Mouse (Mus musculus): Measurements from ENCODE around the gene Pot1a. TPM values are rescaled to one million over a fixed set of nuclear protein-coding genes. Genes with fewer than 3 reads are reported as not detected.

The Pot1a gene
- 22.5 and 23.8 TPM in 2 replicates for polyA plus RNA-seq (2015; fragmentation: Nextera tagmentation; extraction: Ambion mirVana)

GRCm38 (mm10) chr6:25808806-25809495 is at the start of gene Pot1a:
Gene Pot1a (minus strand): TSS chr6:25809246.
- H3K36me3 ChIP-seq = no peaks in the 10 kb centered on the region
- ATAC-seq = peak; percentile 100
- WGBS = under 1% methylated on average over 34 of the region's 34 CpGs
- H3K4me1 ChIP-seq (replicated peaks) = 0 out of 2 replicates have a peak, but pooled peaks cover 2% of the 10 kb centered on the region
- peak within 1 kb of the TSS; percentile 63 for H3K4me2 ChIP-seq (replicated peaks)
- peak within 1 kb of the TSS; percentile 64 for H3K27ac ChIP-seq
- peak within 1 kb of the TSS; percentile 57 for H3K9ac ChIP-seq
- no peaks in the 10 kb centered on the region for H3K9me3 ChIP-seq
- peak within 1 kb of the TSS; percentile 51 for H3K4me3 ChIP-seq (replicated peaks)
- no peaks in the 10 kb centered on the region for H3K27me3 ChIP-seq (replicated peaks)

- Histone ChIP-seq H3K4me1 (replicated peaks) (no peaks in the 10 kb centered on the region), H3K27ac (no peak overlapping the region), H3K9me3 (no peaks in the 10 kb centered on the region), H3K36me3 (no peaks in the 10 kb centered on the region), H3K9ac (no peak overlapping the region), H3K27me3 (replicated peaks) (no peaks in the 10 kb centered on the region), H3K4me2 (replicated peaks) (no peak overlapping the region), H3K4me3 (replicated peaks) (no peak overlapping the region)
- WGBS = 57% methylated on average over 2 of the region's 2 CpGs
- no peak for ATAC-seq
Measured at GRCm38 (mm10) chr6:25836261-25836660, 27.2 kb upstream of the Pot1a start.

GRCm38 (mm10) chr6:25806021-25806420 is 3.0 kb downstream of the Pot1a start:
- H3K9me3 ChIP-seq = no peaks in the 10 kb centered on the region
- no peak overlapping the region for H3K4me3 ChIP-seq (replicated peaks)
- 85% methylated on average over 3 of the region's 3 CpGs for WGBS
- no peak overlapping the region for H3K9ac ChIP-seq
- no peak overlapping the region for H3K27ac ChIP-seq
- H3K4me1 ChIP-seq (replicated peaks) = 0 out of 2 replicates have a peak, but pooled peaks cover 2% of the 10 kb centered on the region
- H3K4me2 ChIP-seq (replicated peaks) = no peak overlapping the region
- H3K36me3 ChIP-seq = no peaks in the 10 kb centered on the region
- no peak for ATAC-seq
- H3K27me3 ChIP-seq (replicated peaks) = no peaks in the 10 kb centered on the region

- no peaks in the 10 kb centered on the region for H3K27me3 ChIP-seq (replicated peaks)
- no peak overlapping the region for H3K4me2 ChIP-seq (replicated peaks)
- H3K4me3 ChIP-seq (replicated peaks) = no peak overlapping the region
- no peak for ATAC-seq
- H3K36me3 ChIP-seq = no peaks in the 10 kb centered on the region
- 0 out of 2 replicates have a peak, but pooled peaks cover 2% of the 10 kb centered on the region for H3K4me1 ChIP-seq (replicated peaks)
- no peak overlapping the region for H3K9ac ChIP-seq
- WGBS = 64% methylated on average over 3 of the region's 3 CpGs
- H3K27ac ChIP-seq = no peak overlapping the region
- H3K9me3 ChIP-seq = no peaks in the 10 kb centered on the region
Measured at GRCm38 (mm10) chr6:25802269-25802668, 6.8 kb downstream of the Pot1a start.

- no peak overlapping the region for H3K27ac ChIP-seq
- ATAC-seq = no peak
- no peaks in the 10 kb centered on the region for H3K4me1 ChIP-seq (replicated peaks)
- H3K36me3 ChIP-seq = no peaks in the 10 kb centered on the region
- H3K9me3 ChIP-seq = no peaks in the 10 kb centered on the region
- H3K27me3 ChIP-seq (replicated peaks) = no peaks in the 10 kb centered on the region
- WGBS = 89% methylated on average over 6 of the region's 6 CpGs
- no peak overlapping the region for H3K4me2 ChIP-seq (replicated peaks)
- H3K4me3 ChIP-seq (replicated peaks) = no peak overlapping the region
- no peak overlapping the region for H3K9ac ChIP-seq
Measured at GRCm38 (mm10) chr6:25801230-25801629, 7.8 kb downstream of the Pot1a start.

- Histone ChIP-seq H3K9me3 (no peaks in the 10 kb centered on the region), H3K36me3 (0 out of 2 replicates have a peak, but pooled peaks cover 3% of the 10 kb centered on the region), H3K27me3 (replicated peaks) (no peaks in the 10 kb centered on the region), H3K4me1 (replicated peaks) (no peaks in the 10 kb centered on the region), H3K4me2 (replicated peaks) (no peak overlapping the region), H3K4me3 (replicated peaks) (no peak overlapping the region), H3K9ac (no peak overlapping the region), H3K27ac (no peak overlapping the region)
- no peak for ATAC-seq
- 79% methylated on average over 3 of the region's 3 CpGs for WGBS
Measured at GRCm38 (mm10) chr6:25768238-25768637, 40.8 kb downstream of the Pot1a start.

- WGBS = 78% methylated on average over 8 of the region's 8 CpGs
- H3K9ac ChIP-seq = no peak overlapping the region
- H3K27ac ChIP-seq = no peak overlapping the region
- no peak overlapping the region for H3K4me3 ChIP-seq (replicated peaks)
- H3K4me2 ChIP-seq (replicated peaks) = no peak overlapping the region
- 0 out of 2 replicates have a peak, but pooled peaks cover 4% of the 10 kb centered on the region for H3K36me3 ChIP-seq
- ATAC-seq = no peak
- no peaks in the 10 kb centered on the region for H3K9me3 ChIP-seq
- no peaks in the 10 kb centered on the region for H3K4me1 ChIP-seq (replicated peaks)
- H3K27me3 ChIP-seq (replicated peaks) = no peaks in the 10 kb centered on the region
Measured at GRCm38 (mm10) chr6:25767552-25767951, 41.5 kb downstream of the Pot1a start.

GRCm38 (mm10) chr6:25767073-25767472 is 42.0 kb downstream of the Pot1a start:
- H3K27me3 ChIP-seq (replicated peaks) = no peaks in the 10 kb centered on the region
- H3K36me3 ChIP-seq = peaks cover 4% of the 10 kb centered on the region; the same call in 1 of the 2 replicates
- ATAC-seq = peak; percentile 62
- H3K27ac ChIP-seq = no peak overlapping the region
- no peaks in the 10 kb centered on the region for H3K4me1 ChIP-seq (replicated peaks)
- H3K4me3 ChIP-seq (replicated peaks) = no peak overlapping the region
- no peaks in the 10 kb centered on the region for H3K9me3 ChIP-seq
- 65% methylated on average over 7 of the region's 7 CpGs for WGBS
- H3K9ac ChIP-seq = no peak overlapping the region
- no peak overlapping the region for H3K4me2 ChIP-seq (replicated peaks)

- WGBS = 75% methylated on average over 10 of the region's 10 CpGs
- no peak for ATAC-seq
- H3K4me3 ChIP-seq (replicated peaks) = no peak overlapping the region
- peaks cover 9% of the 10 kb centered on the region; the same call in 1 of the 2 replicates for H3K36me3 ChIP-seq
- no peak overlapping the region for H3K9ac ChIP-seq
- no peak overlapping the region for H3K27ac ChIP-seq
- H3K9me3 ChIP-seq = no peaks in the 10 kb centered on the region
- no peaks in the 10 kb centered on the region for H3K27me3 ChIP-seq (replicated peaks)
- no peak overlapping the region for H3K4me2 ChIP-seq (replicated peaks)
- H3K4me1 ChIP-seq (replicated peaks) = no peaks in the 10 kb centered on the region
Measured at GRCm38 (mm10) chr6:25766283-25766682, 42.8 kb downstream of the Pot1a start.

GRCm38 (mm10) chr6:25752651-25753050 is 56.4 kb downstream of the Pot1a start:
- WGBS = 93% methylated on average over 1 of the region's 1 CpGs
- no peaks in the 10 kb centered on the region for H3K36me3 ChIP-seq
- ATAC-seq = no peak

GRCm38 (mm10) chr6:25736533-25736932 is 72.5 kb downstream of the Pot1a start:
- Histone ChIP-seq H3K4me1 (replicated peaks) (no peaks in the 10 kb centered on the region), H3K27ac (no peak overlapping the region), H3K4me2 (replicated peaks) (no peak overlapping the region), H3K4me3 (replicated peaks) (no peak overlapping the region), H3K36me3 (no peaks in the 10 kb centered on the region), H3K9ac (no peak overlapping the region), H3K9me3 (no peaks in the 10 kb centered on the region), H3K27me3 (replicated peaks) (no peaks in the 10 kb centered on the region)
- ATAC-seq = no peak

More at GRCm38 (mm10) chr6:25752651-25753050, 56.4 kb downstream of the Pot1a start:
- Histone ChIP-seq H3K4me2 (replicated peaks) (no peak overlapping the region), H3K9ac (no peak overlapping the region), H3K27me3 (replicated peaks) (no peaks in the 10 kb centered on the region), H3K4me1 (replicated peaks) (no peaks in the 10 kb centered on the region), H3K4me3 (replicated peaks) (no peak overlapping the region), H3K9me3 (no peaks in the 10 kb centered on the region), H3K27ac (no peak overlapping the region)

GRCm38 (mm10) chr6:25726560-25726959 is 82.5 kb downstream of the Pot1a start:
- Histone ChIP-seq H3K4me3 (replicated peaks) (no peak overlapping the region), H3K4me2 (replicated peaks) (no peak overlapping the region), H3K4me1 (replicated peaks) (no peaks in the 10 kb centered on the region), H3K27ac (no peak overlapping the region), H3K9ac (no peak overlapping the region), H3K36me3 (no peaks in the 10 kb centered on the region), H3K9me3 (no peaks in the 10 kb centered on the region), H3K27me3 (replicated peaks) (no peaks in the 10 kb centered on the region)
- WGBS = 79% methylated on average over 1 of the region's 1 CpGs
- no peak for ATAC-seq

- no peaks in the 10 kb centered on the region for H3K36me3 ChIP-seq
- H3K4me3 ChIP-seq (replicated peaks) = no peak overlapping the region
- no peak overlapping the region for H3K4me2 ChIP-seq (replicated peaks)
- ATAC-seq = 0 out of 2 replicates have a peak, but pooled peaks have one; percentile 68
- no peak overlapping the region for H3K27ac ChIP-seq
- no peaks in the 10 kb centered on the region for H3K9me3 ChIP-seq
- H3K9ac ChIP-seq = no peak overlapping the region
- H3K27me3 ChIP-seq (replicated peaks) = no peaks in the 10 kb centered on the region
- 15% methylated on average over 2 of the region's 2 CpGs for WGBS
- H3K4me1 ChIP-seq (replicated peaks) = no peaks in the 10 kb centered on the region
Measured at GRCm38 (mm10) chr6:25710601-25711000, 98.4 kb downstream of the Pot1a start.
